21 mouse cellular contexts compared by ENCODE assay signal in the genomic region with DNA sequence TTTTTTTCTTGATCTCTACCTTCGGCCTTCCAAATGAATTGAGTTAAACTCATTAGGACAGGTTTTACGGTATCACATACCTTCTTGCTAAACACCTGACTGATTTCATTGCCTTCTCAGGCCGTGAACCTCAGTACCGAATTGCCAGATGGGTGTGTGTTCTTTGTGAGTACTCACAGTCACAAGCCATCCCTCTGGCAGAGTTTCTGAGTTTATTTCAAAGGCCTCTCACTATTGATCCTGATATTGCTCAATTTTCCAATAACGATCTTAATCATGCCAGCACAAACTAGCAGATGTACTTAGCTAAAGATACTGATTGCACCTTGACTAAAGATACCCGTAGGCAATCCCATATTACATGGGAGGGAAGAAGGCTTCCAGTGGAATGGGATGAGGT.
DNase-seq lines count a peak whose midpoint lies in the region; ATAC-seq and TF ChIP-seq lines count a peak whose summit lies in the region.
"Had no signal": no experiment of that assay in that cellular context is flagged by ENCODE, and none has a peak within 500 bp of the region (broad histone marks: within the 10 kb centered on the region; RNA-seq: fewer than 3 reads in every experiment).

No protein-coding gene starts in this region.

- no peaks in the 10 kb centered on the region for H3K36me3 ChIP-seq in heart, embryonic 11.5 days (ENCODE audit: control insufficient read depth, insufficient read depth, low read length)
- H3K36me3 ChIP-seq in liver, adult 2 months (ENCODE audit: control insufficient read depth, insufficient read depth, low read length), result no peaks in the 10 kb centered on the region
- no peaks in the 10 kb centered on the region for H3K36me3 ChIP-seq in liver, postnatal 0 days (replicated peaks; ENCODE audit: insufficient read depth, low read length)
- H3K36me3 ChIP-seq: G1E had no signal

- no peak for TF ChIP-seq EP300 in liver, postnatal 0 days (IDR thresholded peaks at IDR 0.05; ENCODE audit: low read depth)

- H3K4me2 ChIP-seq in heart, embryonic 11.5 days, result no peak overlapping the region
- H3K4me2 ChIP-seq in liver, postnatal 0 days (ENCODE audit: low read depth, low read length), result no peak overlapping the region

- no peak for TF ChIP-seq POLR2A in liver, adult 2 months (IDR thresholded peaks at IDR 0.05; ENCODE audit: extremely low read depth, insufficient read depth, low read length)

- ATAC-seq in heart, embryonic 11.5 days (replicated peaks; ENCODE audit: insufficient number of reproducible peaks, low FRiP score, low TSS enrichment), result no peak
- no peak for ATAC-seq in liver, postnatal 0 days
- ATAC-seq: activated CD4-positive, CD25-positive, alpha-beta regulatory T cell, adult 4 months; CD4-positive, CD25-positive, alpha-beta regulatory T cell, adult 4 months; Patski had no signal

- no peak overlapping the region for H3K9ac ChIP-seq in heart, embryonic 11.5 days (ENCODE audit: low read depth, low read length)
- H3K9ac ChIP-seq in liver, adult 2 months (ENCODE audit: low read depth, low read length), result no peak overlapping the region
- no peak overlapping the region for H3K9ac ChIP-seq in liver, postnatal 0 days (replicated peaks)

- H3K27me3 ChIP-seq in heart, embryonic 11.5 days (ENCODE audit: control insufficient read depth, insufficient read depth, low read length), result no peaks in the 10 kb centered on the region
- no peaks in the 10 kb centered on the region for H3K27me3 ChIP-seq in liver, adult 2 months (ENCODE audit: control insufficient read depth, insufficient read depth, low read length)
- no peaks in the 10 kb centered on the region for H3K27me3 ChIP-seq in liver, postnatal 0 days (ENCODE audit: insufficient read depth, low read length)
- H3K27me3 ChIP-seq: CH12.LX, Patski had no signal

- TF ChIP-seq CTCF in liver, adult 2 months (IDR thresholded peaks at IDR 0.05; ENCODE audit: low read depth, low read length), result no peak
- no peak for TF ChIP-seq CTCF in liver, postnatal 0 days (IDR thresholded peaks at IDR 0.05; ENCODE audit: low read depth)

- H3K4me3 ChIP-seq in heart, embryonic 11.5 days (ENCODE audit: low read depth, low read length), result no peak overlapping the region
- H3K4me3 ChIP-seq in liver, adult 2 months (ENCODE audit: insufficient read depth, low read depth, low read length), result no peak overlapping the region
- H3K4me3 ChIP-seq in liver, postnatal 0 days (ENCODE audit: low read depth, low read length), result no peak overlapping the region

- H3K79me2 ChIP-seq in liver, adult 2 months (ENCODE audit: control insufficient read depth, insufficient read depth, low read length), result no peaks in the 10 kb centered on the region

- no peaks in the 10 kb centered on the region for H3K9me3 ChIP-seq in heart, embryonic 11.5 days (replicated peaks; ENCODE audit: control insufficient read depth, low read length)
- H3K9me3 ChIP-seq in liver, postnatal 0 days (ENCODE audit: low read length), result no peaks in the 10 kb centered on the region

- 86% methylated on average over 6 of the region's 6 CpGs for WGBS in heart, embryonic 11.5 days (ENCODE audit: insufficient replicate concordance)
- WGBS in liver, adult 2 months, result 22% methylated on average over 6 of the region's 6 CpGs
- WGBS in liver, postnatal 0 days (ENCODE audit: insufficient replicate concordance), result 64% methylated on average over 6 of the region's 6 CpGs

- H3K4me1 ChIP-seq in heart, embryonic 11.5 days (ENCODE audit: control insufficient read depth, insufficient read depth, low read length), result no peaks in the 10 kb centered on the region
- peaks cover 1% of the 10 kb centered on the region for H3K4me1 ChIP-seq in liver, adult 2 months (ENCODE audit: control insufficient read depth, insufficient read depth, low read length)
- H3K4me1 ChIP-seq in liver, postnatal 0 days (ENCODE audit: insufficient read depth), result 0 out of 2 replicates have a peak, but pooled peaks cover 3% of the 10 kb centered on the region

- DNase-seq in heart, adult 11 months, result peak; percentile 18
- peak; percentile 100 for DNase-seq in liver, adult 2 months (ENCODE audit: extremely low read depth, low read depth, low spot score)
- DNase-seq in liver, postnatal 0 days, result no peak
- peak; percentile 46 for DNase-seq in fat pad, adult 2 months (ENCODE audit: extremely low read depth, low read depth, low spot score)
- no peak for DNase-seq in lung, postnatal 4 days
- DNase-seq: adrenal gland, adult 2 months; adrenal gland, adult 8-10 months; adrenal gland, postnatal 10 days; adrenal gland, postnatal 14 days; adrenal gland, postnatal 25 days; adrenal gland, postnatal 36 days; B cell, adult 2 months; cerebellum, adult 11 months; cerebellum, adult 11-12 months; cerebellum, adult 18-20 months had no signal

- no peak overlapping the region for H3K27ac ChIP-seq in heart, embryonic 11.5 days (ENCODE audit: low read depth, low read length)
- H3K27ac ChIP-seq in liver, adult 2 months (replicated peaks; ENCODE audit: insufficient read depth, low read depth, low read length), result no peak overlapping the region
- no peak overlapping the region for H3K27ac ChIP-seq in liver, postnatal 0 days (ENCODE audit: low read depth)

Comparison
In these comparisons a context has a peak if more than half of its experiments do, and no peak if none do; other contexts are left out.
1. DNase-seq: peak in heart, adult 11 months (single experiment), liver, adult 2 months (single experiment) and fat pad, adult 2 months (single experiment); none in liver, postnatal 0 days (single experiment) and lung, postnatal 4 days (0 of 2).